Mouse (Mus musculus): Measurements from ENCODE around the gene Sox15. TPM values are rescaled to one million over a fixed set of nuclear protein-coding genes. Genes with fewer than 3 reads are reported as not detected.
A peak's percentile ranks its signal among the peaks of the same experiment; 100 is the strongest.

Sox15 gene
- total and polyA plus RNA-seq, 3 experiments, result 0.17 to 0.54 TPM; not detected in 1

GRCm38 (mm10) chr11:69628286-69628685, 26.8 kb upstream of the Sox15 start:
- Histone ChIP-seq H3K4me3 (replicated peaks in 1 of 3; ENCODE audit: low read depth in 2 of 3, low read length in 2 of 3, poor library complexity in 1 of 3) (no peak overlapping the region), H3K4me2 (ENCODE audit: insufficient read depth, low read depth, poor library complexity, severe bottlenecking) (peak overlapping the region; percentile 67), H3K27ac (ENCODE audit: insufficient read depth, low read depth) (no peak overlapping the region), H3K36me3 (replicated peaks in 1 of 2; ENCODE audit: control insufficient read depth in 1 of 2, insufficient read depth in 1 of 2, low read length in 1 of 2) (no peaks in the 10 kb centered on the region), H3K4me1 (ENCODE audit: control insufficient read depth in 1 of 2, insufficient read depth in 2 of 2) (peaks cover 0 to 16% of the 10 kb centered on the region in 2 experiments; a peak in 2 of 4 replicates), H3K9ac (ENCODE audit: insufficient read depth, low read depth) (no peak overlapping the region), H3K9me3 (replicated peaks; ENCODE audit: low read length) (no peaks in the 10 kb centered on the region), H3K27me3 (replicated peaks) (peaks cover 2% of the 10 kb centered on the region), H3K79me2 (replicated peaks; ENCODE audit: control insufficient read depth, extremely low read depth, insufficient read depth, poor library complexity, severe bottlenecking) (peaks cover 2% of the 10 kb centered on the region)
- 0 out of 2 replicates have a peak, but pooled peaks have one; percentile 21 for TF ChIP-seq POLR2A (IDR thresholded peaks at IDR 0.05; ENCODE audit: low read depth, low read length)
- TF ChIP-seq ETS1 (conservative IDR thresholded peaks at IDR 0.05; ENCODE audit: low read depth, low read length), result no peak
- TF ChIP-seq MAX (IDR thresholded peaks at IDR 0.05; ENCODE audit: low read length), result no peak
- TF ChIP-seq TBP (conservative IDR thresholded peaks at IDR 0.05; ENCODE audit: low read depth, low read length), result 0 out of 2 replicates have a peak, but pooled peaks have one; percentile 28
- TF ChIP-seq CTCF (conservative IDR thresholded peaks at IDR 0.05 in 1 of 2, IDR thresholded peaks at IDR 0.05 in 1 of 2; ENCODE audit: low read depth in 2 of 2, low read length in 2 of 2), result peak; percentile 95 to 99
- peak; percentile 74 for TF ChIP-seq RAD21 (IDR thresholded peaks at IDR 0.05; ENCODE audit: low read depth, low read length)
- peak; percentile 63 for TF ChIP-seq SMC3 (IDR thresholded peaks at IDR 0.05; ENCODE audit: low read depth, low read length)
- DNase-seq (ENCODE audit: extremely low read depth), result peak; percentile 91
- in situ Hi-C loops (cut with MboI; ENCODE audit: low pct_ligation_motif_present, low pct_unique_long_range_greater_than_20kb, low sequenced_read_pairs) (no loop called here), dilution Hi-C loops (cut with MboI; ENCODE audit: extremely low pct_ligation_motif_present, extremely low pct_unique_long_range_greater_than_20kb, low sequenced_read_pairs) (no loop called here)

DNA sequence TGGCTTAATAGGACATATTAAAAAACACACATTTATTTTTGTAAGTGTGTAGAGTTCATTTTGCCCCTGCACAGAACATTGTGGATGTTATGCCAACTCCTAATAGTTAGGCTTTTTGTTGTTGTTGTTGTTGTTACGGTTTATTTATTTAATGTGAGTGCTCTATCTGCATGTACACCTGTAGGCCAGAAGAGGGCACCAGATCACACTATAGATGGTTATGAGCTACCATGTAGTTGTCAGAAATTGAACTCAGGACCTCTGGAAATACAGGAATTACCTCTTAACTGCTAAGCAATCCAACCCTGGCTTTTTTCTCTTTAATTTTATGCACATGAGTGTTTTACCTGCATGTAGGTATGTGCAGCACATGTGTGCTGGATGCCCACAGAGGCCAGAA, 25.3 kb upstream of the Sox15 start:
- Histone ChIP-seq H3K36me3 (replicated peaks in 1 of 2; ENCODE audit: control insufficient read depth in 1 of 2, insufficient read depth in 1 of 2, low read length in 1 of 2) (no peaks in the 10 kb centered on the region), H3K27ac (ENCODE audit: insufficient read depth, low read depth) (no peak overlapping the region), H3K4me1 (ENCODE audit: control insufficient read depth in 1 of 2, insufficient read depth in 2 of 2) (peaks cover 0 to 25% of the 10 kb centered on the region in 2 experiments; a peak in 2 of 4 replicates), H3K27me3 (replicated peaks) (no peaks in the 10 kb centered on the region), H3K79me2 (replicated peaks; ENCODE audit: control insufficient read depth, extremely low read depth, insufficient read depth, poor library complexity, severe bottlenecking) (peaks cover 17% of the 10 kb centered on the region), H3K9ac (ENCODE audit: insufficient read depth, low read depth) (no peak overlapping the region), H3K9me3 (replicated peaks; ENCODE audit: low read length) (no peaks in the 10 kb centered on the region), H3K4me2 (ENCODE audit: insufficient read depth, low read depth, poor library complexity, severe bottlenecking) (no peak overlapping the region), H3K4me3 (replicated peaks in 1 of 3; ENCODE audit: low read depth in 2 of 3, low read length in 2 of 3, poor library complexity in 1 of 3) (no peak overlapping the region)
- dilution Hi-C loops (cut with MboI; ENCODE audit: extremely low pct_ligation_motif_present, extremely low pct_unique_long_range_greater_than_20kb, low sequenced_read_pairs) (no loop called here), in situ Hi-C loops (cut with MboI; ENCODE audit: low pct_ligation_motif_present, low pct_unique_long_range_greater_than_20kb, low sequenced_read_pairs) (no loop called here)
- TF ChIP-seq TCF12 (IDR thresholded peaks at IDR 0.05; ENCODE audit: low read depth, low read length) (no peak), RAD21 (IDR thresholded peaks at IDR 0.05; ENCODE audit: low read depth, low read length) (peak; percentile 54), MEF2A (IDR thresholded peaks at IDR 0.05; ENCODE audit: borderline replicate concordance, low read depth, low read length) (no peak), MAZ (IDR thresholded peaks at IDR 0.05; ENCODE audit: low read depth, low read length) (no peak), ZC3H11A (IDR thresholded peaks at IDR 0.05; ENCODE audit: low read depth, low read length) (no peak), MAX (IDR thresholded peaks at IDR 0.05; ENCODE audit: low read length) (no peak), CTCF (conservative IDR thresholded peaks at IDR 0.05 in 1 of 2, IDR thresholded peaks at IDR 0.05 in 1 of 2; ENCODE audit: low read depth in 2 of 2, low read length in 2 of 2) (peak; percentile 67 to 76), PAX5 (IDR thresholded peaks at IDR 0.05; ENCODE audit: low read length) (no peak), UBTF (IDR thresholded peaks at IDR 0.05; ENCODE audit: low read depth, low read length) (no peak), SMC3 (IDR thresholded peaks at IDR 0.05; ENCODE audit: low read depth, low read length) (peak; percentile 59), NRF1 (IDR thresholded peaks at IDR 0.05; ENCODE audit: low read depth, low read length) (peak; percentile 32; the same call in 1 of the 2 replicates), MYC (IDR thresholded peaks at IDR 0.05; ENCODE audit: low read depth, low read length) (no peak), ZKSCAN1 (IDR thresholded peaks at IDR 0.05; ENCODE audit: borderline replicate concordance, low read depth, low read length) (no peak)
- DNase-seq (ENCODE audit: extremely low read depth), result peak; percentile 62
